Mouse (Mus musculus) layer of hippocampus, adult 2 months (tissue): ENCODE data around the gene Slc25a21. TPM values are rescaled to one million over a fixed set of nuclear protein-coding genes. Genes with fewer than 3 reads are reported as not detected.

Source experiments
- DNase-seq, 2 experiments: peaks; one replicate each; pipeline ENCODE4 v3.0.0; 2022; ENCODE audit warnings: low spot score in 2 of 2
- H3K27ac ChIP-seq: fragments of 200-600 bp; 2 replicates; pipeline ENCODE4 v1.8.1; 2022
- H3K4me3 ChIP-seq: fragments of 200-600 bp; 2 replicates; pipeline ENCODE4 v1.8.1; 2022; ENCODE audit warnings: mild to moderate bottlenecking
- CTCF ChIP-seq: fragments of 200-600 bp; conservative IDR thresholded peaks from 2 replicates; pipeline ENCODE4 v1.8.1; 2022; ENCODE audit warnings: antibody characterized with exemption, mild to moderate bottlenecking, moderate library complexity
- total RNA-seq, 2 experiments: library from RNA; stranded (reverse); gene quantifications; 2 replicates each; pipeline ENCODE4 v1.2.3; 2021

Slc25a21 gene
- total RNA-seq, 2 experiments from 2014 or later, result 0.42 to 2.0 TPM

- no peak for DNase-seq
- TF ChIP-seq CTCF, result no peak
- Histone ChIP-seq H3K4me3 (no peak overlapping the region), H3K27ac (no peak overlapping the region)
Observed at GRCm38 (mm10) chr12:56699915-56700900, 497.1 kb downstream of the Slc25a21 start.

GRCm38 (mm10) chr12:56699351-56699750 is 497.9 kb downstream of the Slc25a21 start:
- H3K4me3 ChIP-seq, result no peak overlapping the region
- TF ChIP-seq CTCF, result no peak
- DNase-seq, result no peak
- no peak overlapping the region for H3K27ac ChIP-seq

- no peak for DNase-seq
- TF ChIP-seq CTCF, result no peak
- Histone ChIP-seq H3K27ac (no peak overlapping the region), H3K4me3 (no peak overlapping the region)
Observed at GRCm38 (mm10) chr12:56698191-56698980, 498.9 kb downstream of the Slc25a21 start.

- TF ChIP-seq CTCF, result no peak
- Histone ChIP-seq H3K27ac (no peak overlapping the region), H3K4me3 (no peak overlapping the region)
- no peak for DNase-seq
Observed at GRCm38 (mm10) chr12:56697785-56698184, 499.5 kb downstream of the Slc25a21 start.

- H3K27ac ChIP-seq, result no peak overlapping the region
- TF ChIP-seq CTCF, result no peak
- H3K4me3 ChIP-seq, result no peak overlapping the region
- DNase-seq, result no peak
Observed at GRCm38 (mm10) chr12:56697011-56697740, 500.1 kb downstream of the Slc25a21 start.

GRCm38 (mm10) chr12:56696174-56697010 is 500.9 kb downstream of the Slc25a21 start:
- no peak overlapping the region for H3K27ac ChIP-seq
- H3K4me3 ChIP-seq, result no peak overlapping the region
- TF ChIP-seq CTCF, result no peak
- DNase-seq, result no peak

- H3K4me3 ChIP-seq, result no peak overlapping the region
- no peak for DNase-seq
- no peak for TF ChIP-seq CTCF
- H3K27ac ChIP-seq, result no peak overlapping the region
Observed at GRCm38 (mm10) chr12:56695358-56696173, 501.7 kb downstream of the Slc25a21 start.

GRCm38 (mm10) chr12:56694936-56695335 is 502.3 kb downstream of the Slc25a21 start:
- no peak for DNase-seq
- no peak overlapping the region for H3K4me3 ChIP-seq
- H3K27ac ChIP-seq, result no peak overlapping the region
- TF ChIP-seq CTCF, result no peak

- Histone ChIP-seq H3K4me3 (no peak overlapping the region), H3K27ac (no peak overlapping the region)
- no peak for DNase-seq
- TF ChIP-seq CTCF, result no peak
Observed at GRCm38 (mm10) chr12:56694361-56694760, 502.9 kb downstream of the Slc25a21 start.

GRCm38 (mm10) chr12:56693411-56694098 is 503.7 kb downstream of the Slc25a21 start:
- Histone ChIP-seq H3K27ac (no peak overlapping the region), H3K4me3 (no peak overlapping the region)
- TF ChIP-seq CTCF, result no peak
- no peak for DNase-seq

- no peak overlapping the region for H3K4me3 ChIP-seq
- no peak overlapping the region for H3K27ac ChIP-seq
- DNase-seq, result no peak
- TF ChIP-seq CTCF, result no peak
Observed at GRCm38 (mm10) chr12:56692536-56692935, 504.7 kb downstream of the Slc25a21 start.
